Mouse (Mus musculus) kidney, embryonic 16.5 days (tissue): ENCODE data around the gene Fsip1. TPM values are rescaled to one million over a fixed set of nuclear protein-coding genes. Genes with fewer than 3 reads are reported as not detected.
"Not testable (repeated sequence)": the region's sequence is repeated elsewhere in the genome, so short reads cannot be mapped to it uniquely, and the experiment has no call there.

ENCODE experiments used
- ATAC-seq: fragments of 200-750 bp; cut with Nextera tagmentation; 2 replicates; pipeline ENCODE4 v1.8.0; 2017; ENCODE audit warnings: moderate TSS enrichment; ENCODE audit not compliant: low FRiP score, low TSS enrichment
- H3K27ac ChIP-seq: fragments of 300-500 bp; sonication (generic); 2 replicates; pipeline ENCODE4 v1.5.1; 2014; ENCODE audit warnings: low read length
- H3K27me3 ChIP-seq: fragments of 300-500 bp; sonication (generic); 2 replicates; pipeline ENCODE4 v1.6.1; 2014; ENCODE audit warnings: low read length, control low read depth, mixed read lengths; ENCODE audit not compliant: insufficient read depth
- H3K36me3 ChIP-seq: fragments of 300-500 bp; sonication (generic); 2 replicates; pipeline ENCODE4 v1.6.1; 2014; ENCODE audit warnings: low read length, control low read depth, mixed read lengths; ENCODE audit not compliant: insufficient read depth
- H3K4me1 ChIP-seq: fragments of 300-500 bp; sonication (generic); 2 replicates; pipeline ENCODE4 v1.6.1; 2014; ENCODE audit warnings: low read length, control low read depth, mixed read lengths; ENCODE audit not compliant: insufficient read depth
- H3K4me2 ChIP-seq: fragments of 300-500 bp; sonication (generic); replicated peaks from 2 replicates; pipeline ENCODE4 v1.6.1; 2014; ENCODE audit warnings: low read depth, low read length
- H3K4me3 ChIP-seq: fragments of 300-500 bp; sonication (generic); 2 replicates; pipeline ENCODE4 v1.5.1; 2014; ENCODE audit warnings: mild to moderate bottlenecking, low read length
- H3K9ac ChIP-seq: fragments of 300-500 bp; sonication (generic); replicated peaks from 2 replicates; pipeline ENCODE4 v1.6.1; 2014; ENCODE audit warnings: low read length
- H3K9me3 ChIP-seq: fragments of 300-500 bp; sonication (generic); 2 replicates; pipeline ENCODE4 v1.6.1; 2016; ENCODE audit warnings: low read length, control low read depth
- WGBS: fragments of 180-500 bp; shearing (Covaris S2); extraction: QIAGEN DNeasy Blood & Tissue Kit; methylation state at CpG from one replicate; pipeline ENCODE4 v1.1.7; 2014; 5-methylcytosine and 5-hydroxymethylcytosine counted together
- polyA plus RNA-seq: library from polyadenylated mRNA; unstranded; fragments of >200 nt; fragmentation: Nextera tagmentation; extraction: Ambion mirVana; gene quantifications from 2 replicates; pipeline ENCODE4 v1.2.1, GENCODE M21; 2015

Gene Fsip1
- polyA plus RNA-seq, 1 experiment from 2014 or later, result 0.70 TPM

DNA sequence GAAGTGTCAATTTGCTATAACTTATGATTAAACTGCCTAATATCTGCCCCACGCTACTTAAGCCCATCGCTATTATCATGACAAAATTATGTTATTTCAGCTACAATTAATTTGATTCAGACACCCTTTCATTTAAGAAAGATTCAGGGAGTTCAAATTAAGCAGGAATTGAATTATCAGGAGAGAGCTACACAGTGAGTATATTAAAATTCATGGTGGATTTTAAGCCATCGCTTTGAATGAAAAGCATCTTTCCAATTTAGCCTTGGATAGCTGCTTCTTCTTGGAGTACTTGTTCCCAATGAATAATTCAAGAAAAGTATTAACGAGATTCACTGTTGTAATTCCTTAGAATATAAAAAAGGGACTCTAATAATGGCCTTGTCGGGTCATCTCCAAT lies 36.8 kb upstream of the Fsip1 start:
- WGBS, result 95% methylated on average over 5 of the region's 5 CpGs
- Histone ChIP-seq H3K27me3 (no peaks in the 10 kb centered on the region), H3K9me3 (no peaks in the 10 kb centered on the region), H3K27ac (no peak overlapping the region), H3K36me3 (no peaks in the 10 kb centered on the region), H3K4me3 (no peak overlapping the region), H3K9ac (no peak overlapping the region), H3K4me2 (no peak overlapping the region), H3K4me1 (no peaks in the 10 kb centered on the region)
- no peak for ATAC-seq

DNA sequence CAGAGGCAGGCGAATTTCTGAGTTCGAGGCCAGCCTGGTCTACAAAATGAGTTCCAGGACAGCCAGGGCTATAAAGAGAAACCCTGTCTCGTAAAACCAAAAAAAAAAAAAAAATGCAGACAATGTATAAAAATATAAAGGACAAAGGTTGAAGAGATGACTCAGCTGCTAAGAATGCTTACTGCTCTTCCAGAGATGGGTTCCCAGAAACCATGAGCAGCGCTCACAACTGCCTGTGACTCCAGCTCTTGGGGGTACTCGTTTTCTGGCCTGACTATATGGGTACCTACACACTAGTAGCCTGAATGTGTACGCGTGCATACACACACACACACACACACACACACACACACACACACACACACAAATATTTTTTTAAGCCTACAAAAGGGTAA lies 32.3 kb upstream of the Fsip1 start:
- whole genome bisulfite sequencing, result 86% methylated on average over 7 of the region's 7 CpGs
- not testable (repeated sequence) for ATAC-seq

DNA sequence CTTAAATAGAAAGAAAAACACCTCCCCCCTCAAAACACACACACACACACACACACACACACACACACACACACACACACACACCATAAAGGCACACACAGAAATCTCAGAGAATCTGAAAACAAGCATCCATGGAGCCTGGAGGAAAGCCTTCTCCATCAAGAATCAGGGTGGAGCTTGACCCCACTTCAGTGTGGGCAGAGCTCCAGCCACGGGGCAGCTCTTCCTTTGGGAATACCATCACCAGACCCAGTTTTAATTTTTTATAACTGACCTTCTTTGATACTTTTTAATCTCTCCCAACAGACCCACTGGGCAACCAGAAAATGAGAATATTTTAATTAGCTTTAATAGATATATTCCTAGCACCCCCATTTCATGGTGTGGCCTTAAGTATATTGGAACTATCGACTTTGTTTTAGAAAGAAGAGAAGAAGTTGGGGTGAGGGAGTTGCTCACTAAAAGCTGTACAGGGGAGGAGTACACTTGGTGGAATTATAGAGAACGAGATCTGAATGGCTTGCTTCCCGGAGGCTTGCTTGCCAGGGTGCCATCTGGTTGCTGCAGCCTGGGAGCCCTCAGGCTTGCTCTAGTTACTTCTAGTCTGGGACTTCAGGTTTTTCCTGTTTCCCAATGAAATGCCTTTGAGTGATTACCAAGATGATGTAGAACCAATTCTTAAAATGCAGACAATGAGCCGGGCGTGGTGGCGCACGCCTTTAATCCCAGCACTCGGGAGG lies 31.7 kb upstream of the Fsip1 start:
- Histone ChIP-seq H3K9me3 (no peaks in the 10 kb centered on the region), H3K27ac (no peak overlapping the region), H3K4me1 (no peaks in the 10 kb centered on the region), H3K9ac (no peak overlapping the region), H3K27me3 (no peaks in the 10 kb centered on the region), H3K4me2 (no peak overlapping the region), H3K36me3 (no peaks in the 10 kb centered on the region), H3K4me3 (no peak overlapping the region)
- no peak for ATAC-seq
- WGBS, result 88% methylated on average over 9 of the region's 9 CpGs

More for the DNA sequence above, 32.3 kb upstream of the Fsip1 start:
- H3K4me1 ChIP-seq, H3K4me3 ChIP-seq, H3K9ac ChIP-seq, H3K36me3 ChIP-seq, H3K27me3 ChIP-seq, H3K9me3 ChIP-seq, H3K27ac ChIP-seq, H3K4me2 ChIP-seq: not testable (repeated sequence)

DNA sequence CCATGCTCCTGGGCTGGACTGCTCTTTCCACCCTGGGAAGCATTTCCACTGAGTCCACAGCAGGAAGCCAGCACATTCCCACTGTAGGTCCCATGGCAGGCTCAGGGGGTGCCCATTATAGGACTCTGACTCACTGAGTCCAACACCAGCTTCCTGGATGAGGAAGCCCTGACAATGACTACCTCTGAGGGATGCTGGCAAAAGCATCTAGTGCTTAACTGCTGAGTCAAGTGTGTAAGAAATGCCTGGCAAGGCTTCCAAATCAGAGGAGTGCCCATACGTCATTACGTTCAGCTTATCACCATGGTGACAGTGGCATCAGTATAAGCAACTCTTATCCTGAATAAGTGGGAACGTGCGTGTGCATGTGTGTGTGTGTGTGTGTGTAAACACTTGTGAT lies 30.9 kb upstream of the Fsip1 start:
- Histone ChIP-seq H3K27ac (no peak overlapping the region), H3K36me3 (no peaks in the 10 kb centered on the region), H3K9me3 (no peaks in the 10 kb centered on the region), H3K4me3 (no peak overlapping the region), H3K27me3 (no peaks in the 10 kb centered on the region), H3K4me1 (no peaks in the 10 kb centered on the region), H3K4me2 (no peak overlapping the region), H3K9ac (no peak overlapping the region)
- no peak for ATAC-seq
- 92% methylated on average over 4 of the region's 4 CpGs for WGBS

DNA sequence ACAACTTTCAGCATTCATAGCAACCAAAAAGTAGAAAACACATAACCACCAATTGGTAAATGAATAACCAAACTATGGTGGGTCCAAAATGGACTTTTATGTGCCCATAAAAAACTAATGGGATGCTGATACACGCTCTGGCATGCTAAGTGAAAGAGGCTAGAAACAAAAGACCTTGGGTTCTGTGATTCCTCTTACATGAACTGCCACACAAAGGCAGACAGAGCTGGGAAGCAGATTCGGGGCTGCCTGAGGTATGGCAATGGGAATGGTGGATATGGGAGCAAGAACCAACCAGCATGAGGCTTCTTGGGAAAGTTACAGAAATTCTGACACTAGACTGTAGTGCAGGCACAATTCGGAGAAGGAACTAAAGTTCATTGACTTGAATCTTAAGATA lies 25.7 kb upstream of the Fsip1 start:
- Histone ChIP-seq H3K4me1 (no peaks in the 10 kb centered on the region), H3K4me2 (no peak overlapping the region), H3K9ac (no peak overlapping the region), H3K27ac (no peak overlapping the region), H3K9me3 (no peaks in the 10 kb centered on the region), H3K4me3 (no peak overlapping the region), H3K27me3 (no peaks in the 10 kb centered on the region), H3K36me3 (no peaks in the 10 kb centered on the region)
- WGBS, result 74% methylated on average over 3 of the region's 3 CpGs
- ATAC-seq, result no peak

DNA sequence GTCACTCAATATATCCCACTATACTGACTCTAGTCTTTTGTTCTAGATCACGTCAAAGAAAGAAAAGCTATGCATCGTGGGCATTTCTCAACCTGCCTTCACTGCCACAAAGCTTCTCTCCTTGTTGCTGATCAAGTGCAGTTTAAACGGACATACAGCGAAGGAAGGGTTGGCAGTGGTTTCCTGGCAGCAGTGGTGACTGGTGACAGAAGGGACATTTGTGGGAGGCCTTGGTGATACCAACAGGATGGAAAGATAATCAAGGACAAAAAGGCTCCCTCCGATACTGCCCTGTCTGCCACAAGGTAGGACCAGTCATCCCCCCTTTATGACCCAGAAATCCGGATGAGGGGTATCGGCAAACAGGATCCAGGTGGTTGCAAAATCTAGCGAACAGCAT lies 21.5 kb upstream of the Fsip1 start:
- H3K4me1 ChIP-seq, result no peaks in the 10 kb centered on the region
- no peak overlapping the region for H3K9ac ChIP-seq
- H3K4me3 ChIP-seq, result no peak overlapping the region
- no peaks in the 10 kb centered on the region for H3K27me3 ChIP-seq
- 92% methylated on average over 8 of the region's 8 CpGs for WGBS
- no peak overlapping the region for H3K4me2 ChIP-seq
- no peaks in the 10 kb centered on the region for H3K36me3 ChIP-seq
- H3K9me3 ChIP-seq, result no peaks in the 10 kb centered on the region
- no peak overlapping the region for H3K27ac ChIP-seq
- no peak for ATAC-seq

DNA sequence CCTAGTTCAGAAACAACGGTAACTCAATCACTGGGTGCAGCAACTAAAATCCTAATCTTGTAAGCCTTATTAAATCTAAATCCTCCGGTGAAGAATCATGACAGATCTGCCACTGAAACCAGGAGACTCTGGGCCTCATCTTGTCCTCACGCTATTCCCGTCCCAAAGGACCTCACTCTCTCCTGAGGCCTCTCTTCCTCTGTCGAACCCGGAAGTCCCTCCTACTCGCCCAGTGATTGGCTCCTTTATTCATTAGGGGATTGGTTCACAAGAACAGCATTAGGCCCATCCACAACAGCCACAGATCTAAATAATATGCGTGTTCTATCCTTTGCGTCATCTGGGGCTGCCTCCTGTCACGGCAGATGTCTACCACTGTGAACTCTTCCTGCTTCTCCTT lies 14.8 kb upstream of the Fsip1 start:
- H3K36me3 ChIP-seq, result no peaks in the 10 kb centered on the region
- WGBS, result 92% methylated on average over 10 of the region's 10 CpGs

DNA sequence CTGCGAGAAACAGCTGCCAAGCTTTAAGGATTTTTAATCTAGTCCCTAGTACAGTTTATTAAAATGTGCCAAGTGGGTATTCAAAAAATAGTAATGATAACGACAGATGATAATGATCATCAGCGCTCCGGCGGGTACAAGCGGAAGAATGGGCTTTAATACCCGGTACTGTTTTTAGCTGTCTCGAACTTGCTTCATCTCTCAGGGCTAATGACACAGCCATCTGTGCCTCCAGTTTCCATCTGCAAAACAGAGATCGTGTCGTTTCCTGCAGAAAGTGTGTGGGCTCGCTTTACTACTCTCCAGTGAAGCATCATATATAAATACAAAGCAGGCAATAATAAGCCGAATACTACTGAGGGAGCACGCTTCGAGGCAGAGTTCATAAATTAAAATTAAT lies 13.4 kb upstream of the Fsip1 start:
- no peaks in the 10 kb centered on the region for H3K4me1 ChIP-seq
- no peak overlapping the region for H3K27ac ChIP-seq
- no peaks in the 10 kb centered on the region for H3K27me3 ChIP-seq
- ATAC-seq, result no peak
- no peak overlapping the region for H3K4me3 ChIP-seq
- H3K36me3 ChIP-seq, result no peaks in the 10 kb centered on the region
- no peak overlapping the region for H3K4me2 ChIP-seq
- 78% methylated on average over 14 of the region's 14 CpGs for WGBS
- no peak overlapping the region for H3K9ac ChIP-seq
- H3K9me3 ChIP-seq, result no peaks in the 10 kb centered on the region

More for the DNA sequence above, 14.8 kb upstream of the Fsip1 start:
- Histone ChIP-seq H3K27ac (no peak overlapping the region), H3K4me1 (no peaks in the 10 kb centered on the region), H3K9ac (no peak overlapping the region), H3K27me3 (no peaks in the 10 kb centered on the region), H3K4me2 (no peak overlapping the region), H3K9me3 (no peaks in the 10 kb centered on the region), H3K4me3 (no peak overlapping the region)
- no peak for ATAC-seq

DNA sequence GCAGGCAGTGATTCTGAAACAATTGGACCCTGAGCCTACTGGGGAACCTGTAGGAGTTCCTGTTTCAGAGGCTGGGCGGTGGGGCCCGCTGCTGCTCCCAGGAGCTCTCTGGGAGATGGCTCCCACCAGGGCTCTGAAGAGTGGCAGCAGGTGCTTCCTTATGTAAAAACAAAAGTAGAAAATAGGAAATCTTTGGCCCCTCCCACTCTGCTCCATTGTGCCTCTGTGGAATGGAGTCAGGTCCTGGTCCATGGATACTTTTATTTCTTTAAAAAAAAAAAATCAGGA lies 7.1 kb upstream of the Fsip1 start:
- Histone ChIP-seq H3K4me2 (no peak overlapping the region), H3K4me1 (no peaks in the 10 kb centered on the region), H3K27ac (no peak overlapping the region), H3K36me3 (no peaks in the 10 kb centered on the region), H3K4me3 (no peak overlapping the region), H3K9me3 (no peaks in the 10 kb centered on the region), H3K27me3 (no peaks in the 10 kb centered on the region), H3K9ac (no peak overlapping the region)
- ATAC-seq, result no peak
- WGBS, result 46% methylated on average over 2 of the region's 2 CpGs

DNA sequence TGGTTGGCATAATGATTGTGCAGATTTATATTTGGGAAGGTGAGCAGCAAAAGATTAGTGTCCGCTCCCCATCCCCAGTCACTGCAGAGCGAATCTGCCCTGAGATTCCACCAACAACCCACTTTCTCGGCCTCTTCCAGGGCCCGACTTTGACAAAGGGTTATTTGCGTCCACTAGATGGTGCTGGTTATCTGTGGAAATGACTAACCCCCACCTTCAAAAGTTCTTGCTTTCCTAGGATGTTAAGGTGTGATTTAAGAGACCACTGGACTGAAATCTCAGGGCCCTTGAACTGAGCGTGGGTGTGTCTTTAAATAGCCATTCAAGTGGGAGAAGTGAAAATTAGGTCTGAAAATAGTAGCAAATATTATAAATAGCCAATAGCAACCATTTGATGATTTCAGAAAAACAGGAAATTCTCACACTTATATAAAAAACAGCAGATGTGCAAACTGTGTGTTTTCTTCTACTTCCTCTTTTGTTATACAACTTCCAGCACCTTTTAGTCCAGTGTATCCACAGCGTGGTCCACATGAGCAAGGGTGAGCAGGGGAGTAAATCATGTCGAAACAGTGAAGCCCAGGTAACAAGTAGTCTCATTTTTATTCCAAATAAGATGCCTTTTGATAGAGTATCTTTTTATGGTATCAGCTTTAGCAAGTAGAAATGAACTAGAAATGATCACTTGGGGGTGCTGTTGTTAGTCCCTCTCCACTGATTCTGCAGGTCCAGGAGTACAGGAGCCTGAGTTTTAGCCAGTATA lies 6.6 kb upstream of the Fsip1 start:
- H3K36me3 ChIP-seq, result no peaks in the 10 kb centered on the region
- H3K9me3 ChIP-seq, result no peaks in the 10 kb centered on the region
- H3K27me3 ChIP-seq, result no peaks in the 10 kb centered on the region
- H3K4me1 ChIP-seq, result no peaks in the 10 kb centered on the region
- H3K4me3 ChIP-seq, result no peak overlapping the region
- no peak overlapping the region for H3K4me2 ChIP-seq
- H3K9ac ChIP-seq, result no peak overlapping the region
- H3K27ac ChIP-seq, result no peak overlapping the region
- ATAC-seq, result 0 out of 2 replicates have a peak, but pooled peaks have one; percentile 35
- WGBS, result 14% methylated on average over 8 of the region's 8 CpGs
